Mouse (Mus musculus) G1E (cell line): ENCODE measurements around the gene 4931428L18Rik.

Experiments
- CTCF ChIP-seq: IDR thresholded peaks from 2 replicates; pipeline ENCODE4 v1.5.1; 2012; ENCODE audit warnings: low read depth, low read length, inconsistent platforms, mixed read lengths
- GATA1 ChIP-seq: IDR thresholded peaks from 2 replicates; pipeline ENCODE4 v1.6.1; 2012; ENCODE audit warnings: borderline replicate concordance, low read length, inconsistent platforms, mixed read lengths
- POLR2AphosphoS5 ChIP-seq: IDR thresholded peaks from 2 replicates; pipeline ENCODE4 v1.6.1; 2012; ENCODE audit warnings: low read depth, low read length, inconsistent platforms; ENCODE audit not compliant: insufficient replicate concordance
- TAL1 ChIP-seq: conservative IDR thresholded peaks from 2 replicates; pipeline ENCODE4 v1.6.1; 2012; ENCODE audit warnings: low read depth, low read length, inconsistent platforms, mixed read lengths

GRCm38 (mm10) chr1:31153793-31154349 lies 68.6 kb downstream of the 4931428L18Rik start:
- peak; percentile 13; the same call in 1 of the 2 replicates for TF ChIP-seq CTCF
- no peak for TF ChIP-seq GATA1
- no peak for TF ChIP-seq TAL1
- TF ChIP-seq POLR2AphosphoS5, result no peak
